In the genomic region with DNA sequence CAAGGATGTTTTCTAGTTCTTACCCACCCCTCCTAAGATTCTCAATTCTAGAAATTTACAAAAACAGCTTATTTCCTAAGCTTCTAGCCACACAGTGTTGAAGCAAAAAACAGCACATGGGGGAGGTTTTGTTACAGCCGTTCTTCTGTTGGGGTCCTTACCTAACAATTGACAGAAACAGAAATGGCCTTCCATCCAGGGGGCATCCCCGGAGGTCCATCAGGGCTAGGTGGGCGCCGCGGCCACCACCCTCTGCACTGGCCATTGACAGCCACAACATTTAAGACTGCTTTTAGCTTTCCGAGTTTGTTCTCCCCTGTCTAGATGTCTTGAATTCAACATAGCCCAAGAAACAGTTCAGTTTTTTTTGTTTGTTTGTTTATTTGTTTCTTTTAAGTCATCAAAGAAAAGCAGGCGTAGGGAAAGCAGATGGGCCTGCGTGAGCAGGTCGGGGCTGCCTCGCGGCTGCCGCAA, we compare ENCODE assay signal across 9 mouse cellular contexts.
DNase-seq lines count a peak whose midpoint lies in the region; ATAC-seq and TF ChIP-seq lines count a peak whose summit lies in the region.
"Had no signal": no experiment of that assay in that cellular context is flagged by ENCODE, and none has a peak within 500 bp of the region (broad histone marks: within the 10 kb centered on the region; RNA-seq: fewer than 3 reads in every experiment).

No protein-coding gene starts in this region.

- H3K27me3 ChIP-seq in heart, embryonic 11.5 days (ENCODE audit: control insufficient read depth, insufficient read depth, low read length) = peaks cover 89% of the 10 kb centered on the region
- H3K27me3 ChIP-seq in hindbrain, embryonic 12.5 days = peaks cover 51% of the 10 kb centered on the region
- H3K27me3 ChIP-seq in midbrain, embryonic 12.5 days = peaks cover 66% of the 10 kb centered on the region

- no peak for DNase-seq in heart, postnatal 36 days
- DNase-seq in ES-E14 (ENCODE audit: low read depth, low spot score) (no peak), MN1 (ENCODE audit: low spot score) (no peak)
- no peak for DNase-seq in Muller cell, postnatal 12 days (ENCODE audit: inconsistent ontology term)
- DNase-seq in right cerebral cortex, postnatal 36 days (ENCODE audit: low spot score in 2 of 2) = no peak
- DNase-seq: lung, postnatal 4 days had no signal

- peak overlapping the region; percentile 89 for H3K4me2 ChIP-seq in heart, embryonic 11.5 days
- peak overlapping the region; percentile 64 for H3K4me2 ChIP-seq in hindbrain, embryonic 12.5 days (replicated peaks)
- H3K4me2 ChIP-seq in midbrain, embryonic 12.5 days (replicated peaks) = peak overlapping the region; percentile 70

- no peaks in the 10 kb centered on the region for H3K36me3 ChIP-seq in heart, embryonic 11.5 days (ENCODE audit: control insufficient read depth, insufficient read depth, low read length)
- H3K36me3 ChIP-seq in ES-E14 (ENCODE audit: control insufficient read depth, insufficient read depth, low read length, poor library complexity, severe bottlenecking) = no peaks in the 10 kb centered on the region
- H3K36me3 ChIP-seq in hindbrain, embryonic 12.5 days = peaks cover 11% of the 10 kb centered on the region
- peaks cover 13% of the 10 kb centered on the region; the same call in 1 of the 2 replicates for H3K36me3 ChIP-seq in midbrain, embryonic 12.5 days

- no peak overlapping the region for H3K9ac ChIP-seq in heart, embryonic 11.5 days (ENCODE audit: low read depth, low read length)
- H3K9ac ChIP-seq in ES-E14 (ENCODE audit: insufficient read depth, low read depth, low read length, poor library complexity, severe bottlenecking) = peak overlapping the region; percentile 32; the same call in 1 of the 2 replicates
- H3K9ac ChIP-seq in hindbrain, embryonic 12.5 days = peak overlapping the region; percentile 97
- H3K9ac ChIP-seq in midbrain, embryonic 12.5 days (replicated peaks) = peak overlapping the region; percentile 97

- H3K9me3 ChIP-seq in heart, embryonic 11.5 days (replicated peaks; ENCODE audit: control insufficient read depth, low read length) = no peaks in the 10 kb centered on the region
- H3K9me3 ChIP-seq in ES-E14 (ENCODE audit: control insufficient read depth, insufficient read depth, low read depth, low read length) = no peaks in the 10 kb centered on the region
- H3K9me3 ChIP-seq in hindbrain, embryonic 12.5 days (replicated peaks) = no peaks in the 10 kb centered on the region
- H3K9me3 ChIP-seq in midbrain, embryonic 12.5 days = no peaks in the 10 kb centered on the region

- peak overlapping the region; percentile 51 for H3K4me3 ChIP-seq in heart, embryonic 11.5 days (ENCODE audit: low read depth, low read length)
- H3K4me3 ChIP-seq in ES-E14 (ENCODE audit: insufficient read depth in 1 of 2, low read depth in 1 of 2, low read length in 2 of 2, poor library complexity in 1 of 2, severe bottlenecking in 1 of 2) = peak overlapping the region in 1 of 2 experiments; percentile 76; a peak in 2 of 4 replicates
- H3K4me3 ChIP-seq in hindbrain, embryonic 12.5 days = peak overlapping the region; percentile 71
- peak overlapping the region; percentile 76 for H3K4me3 ChIP-seq in midbrain, embryonic 12.5 days

- ATAC-seq in heart, embryonic 11.5 days (replicated peaks; ENCODE audit: insufficient number of reproducible peaks, low FRiP score, low TSS enrichment) = no peak
- no peak for ATAC-seq in hindbrain, embryonic 12.5 days (ENCODE audit: low FRiP score)
- no peak for ATAC-seq in midbrain, embryonic 12.5 days (ENCODE audit: low FRiP score, low read depth)

- no peak overlapping the region for H3K27ac ChIP-seq in heart, embryonic 11.5 days (ENCODE audit: low read depth, low read length)
- no peak overlapping the region for H3K27ac ChIP-seq in ES-E14 (ENCODE audit: insufficient read depth, low read depth, low read length, poor library complexity, severe bottlenecking)
- peak overlapping the region; percentile 99 for H3K27ac ChIP-seq in hindbrain, embryonic 12.5 days
- H3K27ac ChIP-seq in midbrain, embryonic 12.5 days (replicated peaks) = peak overlapping the region; percentile 99

- WGBS in heart, embryonic 11.5 days (ENCODE audit: insufficient replicate concordance) = 5% methylated on average over 12 of the region's 12 CpGs
- WGBS in hindbrain, embryonic 12.5 days = 4% methylated on average over 12 of the region's 12 CpGs
- WGBS in midbrain, embryonic 12.5 days = 2% methylated on average over 12 of the region's 12 CpGs

- in situ Hi-C loops in ES-E14 (cut with MboI; ENCODE audit: low sequenced_read_pairs in 2 of 2, unreplicated experiment in 2 of 2) = loop anchor here in 1 of 2 experiments (25.0 kb wide), 1 partner anchor 1349 kb away; no protein-coding TSS in a partner anchor

- intact Hi-C loops in heart, postnatal 36 days (cut with DNase I) = no loop called here

- H3K4me1 ChIP-seq in heart, embryonic 11.5 days (ENCODE audit: control insufficient read depth, insufficient read depth, low read length) = peaks cover 14% of the 10 kb centered on the region
- H3K4me1 ChIP-seq in ES-E14 (ENCODE audit: control insufficient read depth in 2 of 2, insufficient read depth in 2 of 2, low read length in 2 of 2, poor library complexity in 1 of 2) = peaks cover 2 to 21% of the 10 kb centered on the region in 2 experiments; a peak in 2 of 4 replicates
- H3K4me1 ChIP-seq in hindbrain, embryonic 12.5 days = peaks cover 48% of the 10 kb centered on the region
- H3K4me1 ChIP-seq in midbrain, embryonic 12.5 days = peaks cover 47% of the 10 kb centered on the region

TF ChIP-seq in ES-E14, 5 proteins besides CTCF, POLR2A, EP300 and RAD21:
- TF ChIP-seq ZC3H11A (IDR thresholded peaks at IDR 0.05; ENCODE audit: borderline replicate concordance, low read depth, low read length) = no peak
- no peak for TF ChIP-seq HCFC1 (IDR thresholded peaks at IDR 0.05; ENCODE audit: borderline replicate concordance, insufficient read depth, low read length)
- TF ChIP-seq ZNF384 (IDR thresholded peaks at IDR 0.05; ENCODE audit: low read depth, low read length) = no peak
- TF ChIP-seq CHD2 (IDR thresholded peaks at IDR 0.05; ENCODE audit: low read depth, low read length) = no peak
- no peak for TF ChIP-seq MAFK (IDR thresholded peaks at IDR 0.05; ENCODE audit: insufficient read depth, low read depth, low read length)

Comparison
In these comparisons a context has a peak if more than half of its experiments do, and no peak if none do; other contexts are left out.
1. H3K27ac ChIP-seq: peak in hindbrain, embryonic 12.5 days (single experiment) and midbrain, embryonic 12.5 days (single experiment); none in heart, embryonic 11.5 days (single experiment) and ES-E14 (single experiment).
2. Peak in every context shown above with its lines, with median percentiles within 50 percentile points of each other: H3K4me2 ChIP-seq.